Mouse (Mus musculus) splenic B cell, adult 2 months (primary cell): ENCODE data around the gene Dlgap4.

ENCODE experiments used
- DNase-seq: peaks from one replicate; pipeline ENCODE4 v3.0.0-alpha.2; 2011; ENCODE audit warnings: low read depth, low spot score
- H3K27me3 ChIP-seq: 2 replicates; pipeline ENCODE4 v1.6.1; 2012; ENCODE audit warnings: mild to moderate bottlenecking, low read length, moderate library complexity, mixed read lengths; ENCODE audit not compliant: control insufficient read depth, poor library complexity, insufficient read depth, severe bottlenecking
- H3K36me3 ChIP-seq: 2 replicates; pipeline ENCODE4 v1.6.1; 2012; ENCODE audit warnings: mild to moderate bottlenecking, low read length, moderate library complexity, mixed read lengths; ENCODE audit not compliant: control insufficient read depth, poor library complexity, insufficient read depth, severe bottlenecking

Gene Dlgap4

GRCm38 (mm10) chr2:156630288-156630687, 16.8 kb downstream of the Dlgap4 start:
- no peaks in the 10 kb centered on the region for H3K36me3 ChIP-seq
- no peaks in the 10 kb centered on the region for H3K27me3 ChIP-seq
- no peak for DNase-seq

GRCm38 (mm10) chr2:156632721-156633120, 19.2 kb downstream of the Dlgap4 start:
- Histone ChIP-seq H3K36me3 (no peaks in the 10 kb centered on the region), H3K27me3 (no peaks in the 10 kb centered on the region)
- no peak for DNase-seq

GRCm38 (mm10) chr2:156635091-156635490, 21.6 kb downstream of the Dlgap4 start:
- DNase-seq = no peak
- Histone ChIP-seq H3K36me3 (no peaks in the 10 kb centered on the region), H3K27me3 (no peaks in the 10 kb centered on the region)

GRCm38 (mm10) chr2:156641141-156641540, 27.6 kb downstream of the Dlgap4 start:
- Histone ChIP-seq H3K27me3 (no peaks in the 10 kb centered on the region), H3K36me3 (no peaks in the 10 kb centered on the region)
- DNase-seq = no peak

GRCm38 (mm10) chr2:156642931-156643330, 29.4 kb downstream of the Dlgap4 start:
- DNase-seq = no peak
- Histone ChIP-seq H3K27me3 (no peaks in the 10 kb centered on the region), H3K36me3 (no peaks in the 10 kb centered on the region)

- Histone ChIP-seq H3K36me3 (no peaks in the 10 kb centered on the region), H3K27me3 (no peaks in the 10 kb centered on the region)
- DNase-seq = no peak
These were observed 29.9 kb downstream of the Dlgap4 start for GRCm38 (mm10) chr2:156643406-156643805.

- DNase-seq = no peak
These were observed 31.6 kb downstream of the Dlgap4 start for GRCm38 (mm10) chr2:156645145-156645544.

GRCm38 (mm10) chr2:156646877-156647276, 33.4 kb downstream of the Dlgap4 start:
- DNase-seq = no peak
- no peaks in the 10 kb centered on the region for H3K27me3 ChIP-seq
- H3K36me3 ChIP-seq = no peaks in the 10 kb centered on the region

More at GRCm38 (mm10) chr2:156645145-156645544, 31.6 kb downstream of the Dlgap4 start:
- Histone ChIP-seq H3K27me3 (no peaks in the 10 kb centered on the region), H3K36me3 (no peaks in the 10 kb centered on the region)

GRCm38 (mm10) chr2:156648042-156648441, 34.5 kb downstream of the Dlgap4 start:
- no peak for DNase-seq
- no peaks in the 10 kb centered on the region for H3K36me3 ChIP-seq
- no peaks in the 10 kb centered on the region for H3K27me3 ChIP-seq

GRCm38 (mm10) chr2:156649450-156649849, 35.9 kb downstream of the Dlgap4 start:
- no peaks in the 10 kb centered on the region for H3K36me3 ChIP-seq

GRCm38 (mm10) chr2:156651019-156651418, 37.5 kb downstream of the Dlgap4 start:
- no peak for DNase-seq
- Histone ChIP-seq H3K36me3 (no peaks in the 10 kb centered on the region), H3K27me3 (no peaks in the 10 kb centered on the region)

More at GRCm38 (mm10) chr2:156649450-156649849, 35.9 kb downstream of the Dlgap4 start:
- no peaks in the 10 kb centered on the region for H3K27me3 ChIP-seq
- DNase-seq = no peak

- Histone ChIP-seq H3K36me3 (no peaks in the 10 kb centered on the region), H3K27me3 (no peaks in the 10 kb centered on the region)
- peak; percentile 38 for DNase-seq
These were observed 39.3 kb downstream of the Dlgap4 start for GRCm38 (mm10) chr2:156652841-156653240.

- DNase-seq = no peak
- no peaks in the 10 kb centered on the region for H3K36me3 ChIP-seq
- H3K27me3 ChIP-seq = no peaks in the 10 kb centered on the region
These were observed 40.6 kb downstream of the Dlgap4 start for GRCm38 (mm10) chr2:156654148-156654547.

GRCm38 (mm10) chr2:156655626-156656025, 42.1 kb downstream of the Dlgap4 start:
- no peaks in the 10 kb centered on the region for H3K27me3 ChIP-seq
- DNase-seq = no peak

GRCm38 (mm10) chr2:156657522-156657921, 44.0 kb downstream of the Dlgap4 start:
- no peak for DNase-seq
- Histone ChIP-seq H3K36me3 (no peaks in the 10 kb centered on the region), H3K27me3 (no peaks in the 10 kb centered on the region)

More at GRCm38 (mm10) chr2:156655626-156656025, 42.1 kb downstream of the Dlgap4 start:
- H3K36me3 ChIP-seq = no peaks in the 10 kb centered on the region

- H3K27me3 ChIP-seq = no peaks in the 10 kb centered on the region
- no peaks in the 10 kb centered on the region for H3K36me3 ChIP-seq
- DNase-seq = no peak
These were observed 44.7 kb downstream of the Dlgap4 start for GRCm38 (mm10) chr2:156658221-156658620.
